Mouse (Mus musculus) megakaryocyte-erythroid progenitor cell, adult 5 weeks (primary cell): ENCODE data around the gene Gm3512. TPM values are rescaled to one million over a fixed set of nuclear protein-coding genes. Genes with fewer than 3 reads are reported as not detected.

Source experiments
- polyA plus RNA-seq: library from polyadenylated mRNA; stranded (reverse); fragments of >175 nt; gene quantifications from 2 replicates; pipeline ENCODE4 v1.2.3, GENCODE M21; 2012

The Gm3512 gene
- polyA plus RNA-seq, result 0.14 TPM in 1 of 2 replicates, not detected in the other

GRCm38 (mm10) chr14:7174483-7174971, at the start of gene Gm3512:
Gene Gm3512 (minus strand): TSS chr14:7174533.

DNA sequence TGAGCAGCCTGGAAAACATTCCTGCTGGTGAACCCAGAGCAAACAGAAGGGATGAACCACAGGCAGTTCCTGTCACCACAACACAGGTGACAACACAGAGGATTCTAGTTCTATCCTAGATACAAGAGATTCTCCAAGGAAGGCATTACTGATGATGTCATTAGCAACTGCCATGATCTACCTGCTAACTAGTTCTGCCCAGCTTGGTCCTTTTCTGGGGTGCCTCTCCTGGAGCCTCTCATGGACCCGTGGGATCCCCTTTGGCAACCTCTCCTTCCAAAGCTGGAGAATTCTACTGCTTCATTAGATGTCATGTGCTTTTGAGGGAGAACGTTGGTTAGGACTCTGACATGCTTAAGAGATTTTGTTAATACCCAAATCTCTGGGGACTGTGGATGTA, 20.1 kb upstream of the Gm3512 start, which contains the start of gene Gm16434:
Gm16434 (minus strand) TSS at position 101 of the 400 bp plus-strand sequence.

GRCm38 (mm10) chr14:7125312-7125711, 49.0 kb downstream of the Gm3512 start, which contains the start of gene Gm6676:
Gene Gm6676 (minus strand): TSS chr14:7125412.

Other genes with a start within 250 kb of the Gm3512 start
- gene Gm6356, start 200.7 kb downstream of the Gm3512 start, polyA plus RNA-seq, result not detected in 2 replicates
- not detected in 2 replicates for gene Gm10406, start 147.1 kb downstream of the Gm3512 start, polyA plus RNA-seq
- not detected in 2 replicates for gene Gm3685, start 129.6 kb downstream of the Gm3512 start, polyA plus RNA-seq
- gene Gm3696, start 73.9 kb downstream of the Gm3512 start, polyA plus RNA-seq, result not detected in 2 replicates
- not detected in 2 replicates for gene Gm6676, start 49.1 kb downstream of the Gm3512 start, polyA plus RNA-seq
- not detected in 2 replicates for gene Gm16434, start 20.0 kb upstream of the Gm3512 start, polyA plus RNA-seq
- gene Gm3727, start 90.2 kb upstream of the Gm3512 start, polyA plus RNA-seq, result not detected in 2 replicates
- 0.05 TPM in 1 of 2 replicates, not detected in the other for gene Gm3739, start 140.5 kb upstream of the Gm3512 start, polyA plus RNA-seq
- not detected in 2 replicates for gene Gm5797, start 157.9 kb upstream of the Gm3512 start, polyA plus RNA-seq
- not detected in 2 replicates for gene Gm8374, start 190.6 kb upstream of the Gm3512 start, polyA plus RNA-seq